Mouse (Mus musculus) forebrain, embryonic 14.5 days (tissue): ENCODE results near the gene Rhbg. TPM values are rescaled to one million over a fixed set of nuclear protein-coding genes. Genes with fewer than 3 reads are reported as not detected.
A peak's percentile ranks its signal among the peaks of the same experiment; 100 is the strongest.
"Not testable (repeated sequence)": the region's sequence is repeated elsewhere in the genome, so short reads cannot be mapped to it uniquely, and the experiment has no call there.

Experiments
- ATAC-seq: fragments of 200-750 bp; cut with Nextera tagmentation; 2 replicates; pipeline ENCODE4 v1.8.0; 2017; ENCODE audit warnings: mild to moderate bottlenecking, moderate library complexity
- DNase-seq: peaks from one replicate; pipeline ENCODE4 v3.0.0-alpha.2; 2015; ENCODE audit warnings: low spot score
- H3K27ac ChIP-seq: fragments of 300-500 bp; sonication (generic); 2 replicates; pipeline ENCODE4 v1.5.1; 2014; ENCODE audit warnings: low read depth, mild to moderate bottlenecking, control low read depth, low read length, moderate library complexity
- H3K27me3 ChIP-seq: fragments of 300-500 bp; sonication (generic); replicated peaks from 2 replicates; pipeline ENCODE4 v1.6.1; 2014; ENCODE audit warnings: low read length, control low read depth, mixed read lengths; ENCODE audit not compliant: control insufficient read depth, insufficient read depth
- H3K36me3 ChIP-seq: fragments of 300-500 bp; sonication (generic); 2 replicates; pipeline ENCODE4 v1.6.1; 2014; ENCODE audit warnings: low read length, control low read depth; ENCODE audit not compliant: control insufficient read depth, insufficient read depth
- H3K4me1 ChIP-seq: fragments of 300-500 bp; sonication (generic); 2 replicates; pipeline ENCODE4 v1.6.1; 2014; ENCODE audit warnings: antibody characterized with exemption, low read length, control low read depth; ENCODE audit not compliant: control insufficient read depth, insufficient read depth
- H3K4me2 ChIP-seq: fragments of 300-500 bp; sonication (generic); 2 replicates; pipeline ENCODE4 v1.6.1; 2014; ENCODE audit warnings: mild to moderate bottlenecking, control low read depth, low read length
- H3K4me3 ChIP-seq: fragments of 300-500 bp; sonication (generic); 2 replicates; pipeline ENCODE4 v1.5.1; 2014; ENCODE audit warnings: low read depth, low read length, control low read depth
- H3K9ac ChIP-seq: fragments of 300-500 bp; sonication (generic); 2 replicates; pipeline ENCODE4 v1.6.1; 2014; ENCODE audit warnings: mild to moderate bottlenecking, low read length, control low read depth, moderate library complexity
- H3K9me3 ChIP-seq: fragments of 300-500 bp; sonication (generic); replicated peaks from 2 replicates; pipeline ENCODE4 v1.6.1; 2016; ENCODE audit warnings: low read length, control low read depth, mixed read lengths; ENCODE audit not compliant: control insufficient read depth
- WGBS: fragments of 180-500 bp; shearing (Covaris S2); extraction: QIAGEN DNeasy Blood & Tissue Kit; methylation state at CpG from one replicate; pipeline ENCODE4 v1.1.7; 2014; 5-methylcytosine and 5-hydroxymethylcytosine counted together
- polyA plus RNA-seq: library from polyadenylated mRNA; unstranded; fragments of >200 nt; fragmentation: Nextera tagmentation; extraction: Ambion mirVana; gene quantifications from 2 replicates; pipeline ENCODE4 v1.2.1, GENCODE M21; 2014

The Rhbg gene
- polyA plus RNA-seq: 0.25 TPM in 1 of 2 replicates, not detected in the other

GRCm38 (mm10) chr3:88254268-88254926 lies at the start of gene Rhbg:
Rhbg (minus strand) TSS chr3:88254709.
- Histone ChIP-seq H3K4me3 (peak within 1 kb of the TSS; percentile 29), H3K27me3 (peaks cover 4% of the 10 kb centered on the region), H3K27ac (no peak within 1 kb of the TSS), H3K9ac (peak within 1 kb of the TSS; percentile 54), H3K9me3 (no peaks in the 10 kb centered on the region), H3K4me2 (peak within 1 kb of the TSS; percentile 62), H3K36me3 (no peaks in the 10 kb centered on the region), H3K4me1 (peaks cover 6% of the 10 kb centered on the region; the same call in 1 of the 2 replicates)
- ATAC-seq (no peak), DNase-seq (no peak)
- WGBS: 2% methylated on average over 34 of the region's 34 CpGs

- WGBS: 93% methylated on average over 1 of the region's 1 CpGs
- no peak overlapping the region for H3K4me2 ChIP-seq
These were observed 44.7 kb upstream of the Rhbg start for GRCm38 (mm10) chr3:88299172-88299571.

GRCm38 (mm10) chr3:88297321-88297851 lies 42.9 kb upstream of the Rhbg start:
- Histone ChIP-seq H3K9ac (peak overlapping the region; percentile 89), H3K4me3 (peak overlapping the region; percentile 80), H3K27me3 (no peaks in the 10 kb centered on the region), H3K4me1 (peaks cover 16% of the 10 kb centered on the region; the same call in 1 of the 2 replicates), H3K4me2 (peak overlapping the region; percentile 90), H3K27ac (peak overlapping the region; percentile 91), H3K36me3 (peaks cover 38% of the 10 kb centered on the region), H3K9me3 (no peaks in the 10 kb centered on the region)
- WGBS: under 1% methylated on average over 30 of the region's 30 CpGs
- DNase-seq (no peak), ATAC-seq (no peak)

More at GRCm38 (mm10) chr3:88299172-88299571, 44.7 kb upstream of the Rhbg start:
- H3K4me3 ChIP-seq: no peak overlapping the region
- DNase-seq (no peak), ATAC-seq (no peak)
- H3K27me3 ChIP-seq: no peaks in the 10 kb centered on the region
- peaks cover 16% of the 10 kb centered on the region; the same call in 1 of the 2 replicates for H3K4me1 ChIP-seq
- H3K36me3 ChIP-seq: peaks cover 51% of the 10 kb centered on the region
- no peak overlapping the region for H3K9ac ChIP-seq
- no peak overlapping the region for H3K27ac ChIP-seq
- H3K9me3 ChIP-seq: no peaks in the 10 kb centered on the region

GRCm38 (mm10) chr3:88296561-88297318 lies 42.2 kb upstream of the Rhbg start, which contains the start of the genes Tsacc and Cct3:
Tsacc (minus strand) TSS chr3:88296999.
Cct3 (plus strand) TSS chr3:88297116.
- DNase-seq (peak; percentile 100), ATAC-seq (peak; percentile 99)
- Histone ChIP-seq H3K4me1 (peaks cover 16% of the 10 kb centered on the region; the same call in 1 of the 2 replicates), H3K27me3 (no peaks in the 10 kb centered on the region), H3K4me3 (peak within 1 kb of the TSS; percentile 80), H3K27ac (peak within 1 kb of the TSS; percentile 91), H3K9me3 (no peaks in the 10 kb centered on the region), H3K9ac (peak within 1 kb of the TSS; percentile 89), H3K4me2 (peak within 1 kb of the TSS; percentile 90), H3K36me3 (peaks cover 32% of the 10 kb centered on the region)
- 1% methylated on average over 44 of the region's 44 CpGs for WGBS

GRCm38 (mm10) chr3:88296110-88296560 lies 41.6 kb upstream of the Rhbg start:
- Histone ChIP-seq H3K36me3 (peaks cover 26% of the 10 kb centered on the region), H3K4me2 (peak overlapping the region; percentile 67), H3K9me3 (no peaks in the 10 kb centered on the region), H3K9ac (peak overlapping the region; percentile 54), H3K27ac (peak overlapping the region; percentile 88), H3K4me1 (peaks cover 16% of the 10 kb centered on the region; the same call in 1 of the 2 replicates), H3K4me3 (peak overlapping the region; percentile 80), H3K27me3 (no peaks in the 10 kb centered on the region)
- WGBS: under 1% methylated on average over 12 of the region's 12 CpGs
- ATAC-seq: peak; percentile 28
- DNase-seq: no peak

- Histone ChIP-seq H3K36me3 (peaks cover 17% of the 10 kb centered on the region), H3K4me1 (peaks cover 16% of the 10 kb centered on the region; the same call in 1 of the 2 replicates), H3K4me2 (peak overlapping the region; percentile 67), H3K4me3 (peak overlapping the region; percentile 80; the same call in 1 of the 2 replicates), H3K9ac (peak overlapping the region; percentile 54)
- not testable (repeated sequence) for ATAC-seq, H3K27ac ChIP-seq, H3K9me3 ChIP-seq, DNase-seq, H3K27me3 ChIP-seq
- WGBS: 63% methylated on average over 1 of the region's 1 CpGs
These were observed 40.8 kb upstream of the Rhbg start for GRCm38 (mm10) chr3:88295272-88295671.

- peak; percentile 30 for DNase-seq
- WGBS: 33% methylated on average over 4 of the region's 4 CpGs
These were observed 37.5 kb upstream of the Rhbg start for GRCm38 (mm10) chr3:88291970-88292369.

GRCm38 (mm10) chr3:88288133-88288713 lies 33.7 kb upstream of the Rhbg start:
- not testable (repeated sequence) for H3K4me3 ChIP-seq, H3K9ac ChIP-seq, DNase-seq, H3K4me1 ChIP-seq, ATAC-seq, H3K27me3 ChIP-seq, H3K9me3 ChIP-seq, H3K36me3 ChIP-seq, H3K27ac ChIP-seq, H3K4me2 ChIP-seq
- 71% methylated on average over 8 of the region's 10 CpGs for WGBS

More at GRCm38 (mm10) chr3:88291970-88292369, 37.5 kb upstream of the Rhbg start:
- Histone ChIP-seq H3K9ac (no peak overlapping the region), H3K4me1 (0 out of 2 replicates have a peak, but pooled peaks cover 3% of the 10 kb centered on the region), H3K36me3 (0 out of 2 replicates have a peak, but pooled peaks cover 3% of the 10 kb centered on the region), H3K4me2 (no peak overlapping the region), H3K27me3 (no peaks in the 10 kb centered on the region), H3K4me3 (no peak overlapping the region), H3K27ac (no peak overlapping the region), H3K9me3 (no peaks in the 10 kb centered on the region)
- ATAC-seq: no peak
